Mouse (Mus musculus): ENCODE results near the gene Olfr393. TPM values are rescaled to one million over a fixed set of nuclear protein-coding genes. Genes with fewer than 3 reads are reported as not detected.

Gene Olfr393
- polyA plus RNA-seq (2012; rRNA removed): not detected in 2 replicates

DNA sequence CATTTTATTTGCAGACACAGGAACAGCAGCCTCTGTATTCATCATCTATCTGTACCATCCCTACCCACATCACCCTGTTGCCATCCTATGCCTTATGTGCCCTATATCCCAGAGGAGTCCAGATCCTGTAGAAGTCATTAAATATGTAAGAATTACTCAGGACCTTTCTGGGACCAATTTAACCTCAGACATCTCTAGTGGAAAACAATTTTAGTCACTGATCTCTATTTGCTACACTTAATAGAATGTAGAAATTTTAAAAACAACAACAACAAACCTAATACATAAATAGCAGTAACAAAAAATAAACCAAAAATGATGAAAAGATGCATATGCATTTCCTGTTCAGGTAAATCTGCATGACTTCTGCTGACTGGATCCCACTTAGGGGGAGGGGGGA, at the start of gene Olfr393:
Olfr393 (minus strand) TSS at position 101 of the 400 bp plus-strand sequence.

DNA sequence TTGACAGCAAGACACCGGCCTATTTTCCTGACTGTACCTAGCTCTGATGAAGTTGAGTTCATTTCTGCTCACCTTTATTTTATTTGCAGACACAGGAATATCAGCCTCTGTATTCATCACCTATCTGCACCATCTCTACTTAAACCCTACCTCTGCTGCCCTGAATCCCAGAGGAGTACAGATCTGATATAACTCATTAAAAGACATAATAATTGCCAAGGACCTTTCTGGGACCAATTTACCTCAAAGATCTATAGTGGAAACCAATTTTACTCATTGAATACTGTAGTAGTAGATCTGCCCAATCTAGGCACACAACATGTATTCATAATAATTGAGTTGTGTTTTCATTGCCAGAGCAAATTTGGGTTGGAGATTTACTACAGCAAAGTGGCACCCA, 39.4 kb upstream of the Olfr393 start, which contains the start of gene Olfr394:
Olfr394 (minus strand) TSS at position 101 of the 400 bp plus-strand sequence.

DNA sequence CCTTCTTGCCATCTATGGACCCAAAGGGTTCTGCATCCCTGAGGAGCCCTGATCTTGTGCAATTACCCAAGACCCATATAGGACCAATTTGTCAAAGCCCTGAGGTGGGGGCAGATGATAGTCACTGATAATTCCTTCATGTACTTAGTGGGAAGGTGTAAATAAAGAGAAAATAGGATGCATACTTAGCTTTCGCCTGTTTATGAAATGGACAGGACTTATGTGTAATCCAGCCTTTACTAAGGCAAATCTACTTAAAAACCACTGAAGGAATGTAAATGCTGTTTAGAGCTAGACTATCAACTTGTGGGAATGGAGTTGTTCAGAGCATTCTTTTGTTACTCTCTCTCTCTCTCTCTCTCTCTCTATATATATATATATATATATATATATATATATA, 34.3 kb downstream of the Olfr393 start, which contains the start of gene Olfr392:
Olfr392 (minus strand) TSS at position 101 of the 400 bp plus-strand sequence.

DNA sequence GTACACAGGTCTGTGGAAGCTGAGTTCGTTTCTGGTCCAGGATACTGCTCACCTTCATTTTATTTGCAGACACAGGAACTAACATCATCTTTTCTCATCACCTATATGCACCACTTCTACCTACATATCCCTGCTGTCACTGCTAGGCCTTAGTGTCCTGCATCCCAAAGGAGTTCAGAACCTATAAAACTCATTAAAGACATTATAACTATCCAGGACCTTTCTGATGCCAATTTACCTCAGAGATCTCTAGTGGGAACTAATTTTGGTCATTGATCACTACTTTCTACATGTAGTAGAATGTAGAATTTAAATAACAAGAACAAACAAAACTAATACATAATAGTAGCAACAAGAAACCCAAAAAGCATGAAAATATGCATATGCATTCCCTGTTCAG, 48.3 kb downstream of the Olfr393 start, which contains the start of gene Olfr391-ps:
Olfr391-ps (minus strand) TSS at position 101 of the 400 bp plus-strand sequence.

Other genes starting within 250 kb of the Olfr393 start
- not detected in 2 replicates for gene Zfp735, start 162.7 kb downstream of the Olfr393 start, polyA plus RNA-seq (2012; rRNA removed)
- not detected in 2 replicates for gene Olfr389, start 70.7 kb downstream of the Olfr393 start, polyA plus RNA-seq (2012; rRNA removed)
- gene Olfr390, start 68.5 kb downstream of the Olfr393 start, polyA plus RNA-seq (2012; rRNA removed): not detected in 2 replicates
- not detected in 2 replicates for gene Olfr391-ps, start 48.4 kb downstream of the Olfr393 start, polyA plus RNA-seq (2012; rRNA removed)
- not detected in 2 replicates for gene Olfr392, start 34.4 kb downstream of the Olfr393 start, polyA plus RNA-seq (2012; rRNA removed)
- gene Olfr394, start 39.3 kb upstream of the Olfr393 start, polyA plus RNA-seq (2012; rRNA removed): not detected in 2 replicates
- not detected in 2 replicates for gene Olfr395, start 57.8 kb upstream of the Olfr393 start, polyA plus RNA-seq (2012; rRNA removed)
- not detected in 2 replicates for gene Olfr23, start 85.2 kb upstream of the Olfr393 start, polyA plus RNA-seq (2012; rRNA removed)
- gene Olfr397, start 109.4 kb upstream of the Olfr393 start, polyA plus RNA-seq (2012; rRNA removed): not detected in 2 replicates
- gene Olfr398, start 139.0 kb upstream of the Olfr393 start, polyA plus RNA-seq (2012; rRNA removed): not detected in 2 replicates
- not detected in 2 replicates for gene Olfr139, start 205.1 kb upstream of the Olfr393 start, polyA plus RNA-seq (2012; rRNA removed)
- not detected in 2 replicates for gene Olfr399, start 205.2 kb upstream of the Olfr393 start, polyA plus RNA-seq (2012; rRNA removed)
- gene Zfp616, start 218.5 kb upstream of the Olfr393 start, polyA plus RNA-seq (2012; rRNA removed): not detected in 2 replicates

Data from colon, adult 2 months (tissue).